Comparison of ENCODE assay signal across 12 mouse cellular contexts in genomic region chr5:117502611-117503010, GRCm38 (mm10).
DNase-seq lines count a peak whose midpoint lies in the region; ATAC-seq and TF ChIP-seq lines count a peak whose summit lies in the region.
"Had no signal": no experiment of that assay in that cellular context is flagged by ENCODE, and none has a peak within 500 bp of the region (broad histone marks: within the 10 kb centered on the region; RNA-seq: fewer than 3 reads in every experiment).

No protein-coding gene starts in this region.

- peak; percentile 58 to 69 for DNase-seq in cerebellum, postnatal 10 days
- DNase-seq in cerebellum, adult 9-11 months, result no peak
- no peak for DNase-seq in liver, embryonic 14.5 days (ENCODE audit: low read depth in 3 of 3, low spot score in 3 of 3)
- DNase-seq in ovary, adult 18-20 months (ENCODE audit: low spot score), result no peak

- no peak overlapping the region for H3K4me2 ChIP-seq in liver, embryonic 14.5 days (ENCODE audit: low read depth)
- no peak overlapping the region for H3K4me2 ChIP-seq in liver, embryonic 12.5 days
- H3K4me2 ChIP-seq in forebrain, embryonic 12.5 days, result no peak overlapping the region
- H3K4me2 ChIP-seq: heart, embryonic 13.5 days; lung, embryonic 15.5 days; neural tube, embryonic 12.5 days had no signal

- no peak overlapping the region for H3K9ac ChIP-seq in liver, embryonic 14.5 days (replicated peaks)
- no peak overlapping the region for H3K9ac ChIP-seq in liver, embryonic 12.5 days
- no peak overlapping the region for H3K9ac ChIP-seq in forebrain, embryonic 12.5 days
- H3K9ac ChIP-seq: heart, embryonic 13.5 days; lung, embryonic 15.5 days; neural tube, embryonic 12.5 days had no signal

- no peak for ATAC-seq in liver, embryonic 14.5 days (ENCODE audit: insufficient read depth)
- ATAC-seq in liver, embryonic 12.5 days, result no peak
- ATAC-seq in megakaryocyte, adult 5-6 weeks (ENCODE audit: poor library complexity, severe bottlenecking), result peak; percentile 33; the same call in 1 of the 2 replicates
- ATAC-seq in forebrain, embryonic 12.5 days (ENCODE audit: low FRiP score), result no peak

- no peak for TF ChIP-seq EP300 in liver, embryonic 14.5 days (IDR thresholded peaks at IDR 0.05; ENCODE audit: low read depth)

- no peak overlapping the region for H3K4me3 ChIP-seq in liver, embryonic 14.5 days (ENCODE audit: insufficient read depth in 1 of 2, low read depth in 2 of 2, low read length in 2 of 2)
- no peak overlapping the region for H3K4me3 ChIP-seq in liver, embryonic 12.5 days
- no peak overlapping the region for H3K4me3 ChIP-seq in E14TG2a.4 (replicated peaks; ENCODE audit: low read length)
- no peak overlapping the region for H3K4me3 ChIP-seq in forebrain, embryonic 12.5 days (replicated peaks)
- H3K4me3 ChIP-seq: forebrain, embryonic 10.5 days; heart, embryonic 13.5 days; lung, embryonic 15.5 days; neural tube, embryonic 12.5 days had no signal

- WGBS in liver, embryonic 14.5 days (ENCODE audit: insufficient replicate concordance), result 59% methylated on average over 5 of the region's 5 CpGs
- 65% methylated on average over 5 of the region's 5 CpGs for WGBS in liver, embryonic 12.5 days (ENCODE audit: insufficient replicate concordance)
- 84% methylated on average over 5 of the region's 5 CpGs for WGBS in forebrain, embryonic 12.5 days

- H3K36me3 ChIP-seq in liver, embryonic 14.5 days (replicated peaks; ENCODE audit: control insufficient read depth, insufficient read depth, low read depth), result no peaks in the 10 kb centered on the region
- H3K36me3 ChIP-seq in liver, embryonic 12.5 days, result no peaks in the 10 kb centered on the region
- no peaks in the 10 kb centered on the region for H3K36me3 ChIP-seq in E14TG2a.4 (ENCODE audit: insufficient read depth, low read length)
- H3K36me3 ChIP-seq in forebrain, embryonic 12.5 days (replicated peaks), result no peaks in the 10 kb centered on the region
- H3K36me3 ChIP-seq: forebrain, embryonic 10.5 days; heart, embryonic 13.5 days; lung, embryonic 15.5 days; neural tube, embryonic 12.5 days had no signal

- no peaks in the 10 kb centered on the region for H3K27me3 ChIP-seq in liver, embryonic 14.5 days (ENCODE audit: control insufficient read depth, insufficient read depth, low read length)
- no peaks in the 10 kb centered on the region; the same call in 1 of the 2 replicates for H3K27me3 ChIP-seq in liver, embryonic 12.5 days (replicated peaks)
- H3K27me3 ChIP-seq in E14TG2a.4 (ENCODE audit: insufficient read depth, low read length), result peaks cover 34% of the 10 kb centered on the region
- 0 out of 2 replicates have a peak, but pooled peaks cover under 1% of the 10 kb centered on the region for H3K27me3 ChIP-seq in forebrain, embryonic 12.5 days
- H3K27me3 ChIP-seq: lung, embryonic 15.5 days; neural tube, embryonic 12.5 days had no signal

- H3K27ac ChIP-seq in liver, embryonic 14.5 days, result no peak overlapping the region
- no peak overlapping the region for H3K27ac ChIP-seq in liver, embryonic 12.5 days
- H3K27ac ChIP-seq in forebrain, embryonic 12.5 days, result no peak overlapping the region
- H3K27ac ChIP-seq: forebrain, embryonic 10.5 days; heart, embryonic 13.5 days; lung, embryonic 15.5 days; neural tube, embryonic 12.5 days had no signal

- no peaks in the 10 kb centered on the region for H3K4me1 ChIP-seq in liver, embryonic 14.5 days (replicated peaks; ENCODE audit: control insufficient read depth in 2 of 2, insufficient read depth in 2 of 2, low read length in 1 of 2)
- H3K4me1 ChIP-seq in liver, embryonic 12.5 days, result no peaks in the 10 kb centered on the region
- peaks cover 11% of the 10 kb centered on the region for H3K4me1 ChIP-seq in E14TG2a.4 (replicated peaks; ENCODE audit: low read depth, low read length)
- no peaks in the 10 kb centered on the region for H3K4me1 ChIP-seq in forebrain, embryonic 12.5 days
- H3K4me1 ChIP-seq: forebrain, embryonic 10.5 days; heart, embryonic 13.5 days; lung, embryonic 15.5 days; neural tube, embryonic 12.5 days had no signal

- no peaks in the 10 kb centered on the region for H3K9me3 ChIP-seq in liver, embryonic 14.5 days (ENCODE audit: control insufficient read depth, low read length)
- H3K9me3 ChIP-seq in liver, embryonic 12.5 days (replicated peaks), result no peaks in the 10 kb centered on the region
- peaks cover 20% of the 10 kb centered on the region for H3K9me3 ChIP-seq in E14TG2a.4 (ENCODE audit: low read length)
- H3K9me3 ChIP-seq in forebrain, embryonic 12.5 days, result no peaks in the 10 kb centered on the region
- H3K9me3 ChIP-seq: forebrain, embryonic 10.5 days; heart, embryonic 13.5 days; lung, embryonic 15.5 days; neural tube, embryonic 12.5 days had no signal

- TF ChIP-seq CTCF in liver, embryonic 14.5 days (IDR thresholded peaks at IDR 0.05; ENCODE audit: low read depth), result peak; percentile 93
- TF ChIP-seq CTCF in E14TG2a.4 (conservative IDR thresholded peaks at IDR 0.05; ENCODE audit: low read length), result peak; percentile 98

Comparison
In these comparisons a context has a peak if more than half of its experiments do, and no peak if none do; other contexts are left out.
1. DNase-seq: peak in cerebellum, postnatal 10 days (2 of 2); none in cerebellum, adult 9-11 months (single experiment), liver, embryonic 14.5 days (0 of 3) and ovary, adult 18-20 months (single experiment).